Mouse (Mus musculus): Measurements from ENCODE around the gene Clip3.

GRCm38 (mm10) chr7:30265935-30266334 is 25.6 kb upstream of the Clip3 start:
- no peak for TF ChIP-seq CTCF (conservative IDR thresholded peaks at IDR 0.05; ENCODE audit: insufficient read depth, insufficient read length, low read depth, low read length)
- TF ChIP-seq POLR2A (IDR thresholded peaks at IDR 0.05; ENCODE audit: low read depth, low read length): no peak

Data from kidney, adult 2 months (tissue).